Mouse (Mus musculus): ENCODE measurements around the gene Mns1. TPM values are rescaled to one million over a fixed set of nuclear protein-coding genes. Genes with fewer than 3 reads are reported as not detected.
"Not testable (repeated sequence)": the region's sequence is repeated elsewhere in the genome, so short reads cannot be mapped to it uniquely, and the experiment has no call there.

Mns1 gene
- 59.4 and 83.2 TPM in 2 replicates for total RNA-seq (2015)
- total RNA-seq (2017), result 89.7 and 128 TPM in 2 replicates

DNA sequence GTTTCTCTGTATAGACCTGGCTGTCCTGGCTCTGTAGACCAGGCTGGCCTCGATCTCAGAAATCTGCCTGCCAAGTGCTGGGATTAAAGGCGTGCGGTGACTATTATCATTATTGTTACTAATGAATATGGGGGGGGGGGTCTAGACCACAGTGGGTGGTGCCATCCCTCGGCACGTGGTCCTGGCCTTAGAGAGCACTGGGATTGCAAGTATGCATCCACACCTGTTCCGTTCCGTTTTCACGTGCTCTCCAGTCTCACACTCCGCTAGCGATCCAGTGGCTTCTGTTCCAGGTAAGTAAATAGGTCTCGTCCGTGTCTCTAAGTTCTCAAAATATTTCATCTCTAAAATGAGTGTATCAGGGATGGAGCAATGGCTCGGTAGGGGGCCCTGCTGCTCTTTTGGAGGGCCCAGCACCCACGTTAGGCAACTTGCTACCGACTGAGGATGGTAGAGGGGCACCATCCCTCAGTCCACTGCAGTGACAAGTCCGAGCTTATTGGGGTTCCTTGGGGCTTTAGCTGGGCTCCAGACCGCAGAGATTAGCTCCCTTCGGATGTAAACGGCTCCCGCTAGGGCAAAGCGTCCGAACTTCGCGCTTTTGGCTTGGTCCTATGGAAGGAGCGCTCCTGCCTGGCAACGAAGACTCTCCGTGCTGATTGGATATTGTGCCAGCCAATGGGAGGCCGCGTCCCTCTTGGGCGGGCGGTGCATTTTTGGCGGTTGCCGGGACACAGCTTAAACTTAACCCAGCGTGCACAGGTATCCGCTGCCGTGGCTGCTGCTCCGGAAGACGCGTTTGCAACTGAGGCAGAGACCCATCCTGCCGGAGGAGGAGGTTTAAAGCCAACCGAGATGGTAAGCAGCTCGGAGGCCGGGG, at the start of gene Mns1:
Gene Mns1 (plus strand): TSS at position 190 of the 880 bp plus-strand sequence.
- ATAC-seq (replicated peaks; ENCODE audit: poor library complexity), result peak; percentile 84

GRCm38 (mm10) chr9:72388934-72389333, 48.9 kb upstream of the Mns1 start:
- ATAC-seq (replicated peaks; ENCODE audit: poor library complexity), result no peak

GRCm38 (mm10) chr9:72389431-72390002, 48.3 kb upstream of the Mns1 start:
- ATAC-seq (replicated peaks; ENCODE audit: poor library complexity), result no peak

DNA sequence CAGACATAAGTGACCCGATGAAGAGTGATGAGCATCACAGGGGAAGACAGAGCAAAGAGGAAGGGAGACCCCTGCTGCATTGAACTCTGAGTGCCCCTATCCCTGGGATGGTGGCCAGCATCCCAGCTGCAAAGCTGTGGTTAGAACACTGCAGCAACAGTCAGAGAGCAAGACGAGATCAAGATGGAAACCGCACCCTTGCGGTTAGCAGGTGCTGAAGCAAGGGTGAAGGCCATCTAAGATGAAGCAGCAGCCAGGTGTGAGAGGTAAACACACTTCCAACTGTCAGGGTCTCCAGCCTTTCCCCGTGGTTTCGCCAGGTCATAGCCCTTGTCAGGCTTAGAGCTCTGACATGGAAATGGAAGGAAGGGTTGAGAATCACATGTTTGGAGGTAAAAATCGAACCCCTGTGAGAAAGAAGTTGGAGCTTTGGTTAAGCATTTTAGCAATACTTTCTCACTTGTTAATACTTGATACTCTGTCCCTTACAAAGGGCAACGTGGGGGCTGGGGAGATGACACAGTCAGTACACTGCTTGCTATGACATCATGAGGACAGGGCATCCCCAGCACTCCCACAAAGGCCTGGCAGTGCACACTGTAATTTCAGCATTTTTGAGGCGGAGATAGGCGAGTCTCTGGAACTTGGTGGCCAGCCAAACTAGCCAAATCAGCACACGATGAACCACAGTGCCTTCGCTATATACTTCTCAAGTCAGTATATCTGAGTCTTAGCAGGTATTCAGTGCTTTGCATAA, 47.3 kb upstream of the Mns1 start:
- 0 out of 2 replicates have a peak, but pooled peaks have one; percentile 20 for ATAC-seq (replicated peaks; ENCODE audit: poor library complexity)

DNA sequence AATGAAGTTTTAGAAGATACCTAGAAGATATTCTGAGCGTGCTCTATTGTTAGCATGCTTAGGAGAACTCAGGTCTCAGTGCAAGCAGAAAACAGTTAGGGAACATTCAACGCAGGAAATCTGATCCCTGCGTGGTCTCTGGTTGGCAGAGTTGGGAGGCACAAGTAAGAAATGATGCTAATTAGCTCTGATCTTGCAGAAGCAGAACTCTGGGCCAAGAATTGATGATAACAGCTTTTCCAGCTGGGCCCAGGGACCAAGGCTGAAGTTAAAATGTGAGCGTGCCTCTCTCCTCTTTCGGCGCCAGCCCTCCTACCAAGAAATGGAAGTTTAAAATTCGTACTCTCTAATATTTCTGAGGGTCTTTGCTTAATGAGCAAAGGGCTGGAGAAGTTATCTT, 45.1 kb upstream of the Mns1 start:
- ATAC-seq (replicated peaks; ENCODE audit: poor library complexity), result no peak

GRCm38 (mm10) chr9:72393238-72393637, 44.6 kb upstream of the Mns1 start:
- no peak for ATAC-seq (replicated peaks; ENCODE audit: poor library complexity)

- no peak for ATAC-seq (replicated peaks; ENCODE audit: poor library complexity)
Measured at GRCm38 (mm10) chr9:72393869-72394341, 43.9 kb upstream of the Mns1 start.

GRCm38 (mm10) chr9:72400121-72400520, 37.7 kb upstream of the Mns1 start:
- no peak for ATAC-seq (replicated peaks; ENCODE audit: poor library complexity)

DNA sequence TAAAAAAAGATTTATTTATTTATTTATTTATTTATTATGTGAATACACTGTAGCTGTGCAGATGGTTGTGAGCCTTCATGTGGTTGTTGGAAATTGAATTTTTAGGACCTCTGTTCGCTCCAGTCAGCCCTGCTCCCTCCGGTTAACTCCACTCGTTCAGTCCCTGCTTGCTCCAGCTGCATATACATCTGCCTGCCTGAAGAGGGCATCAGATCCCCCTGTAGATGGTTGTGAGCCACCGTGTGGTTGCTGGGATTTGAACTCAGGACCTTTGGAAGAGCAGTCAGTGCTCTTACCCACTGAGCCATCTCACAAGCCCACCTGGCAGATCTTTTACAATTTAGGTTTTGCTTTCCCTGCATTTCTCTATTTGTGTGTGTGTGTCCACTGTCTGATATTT, 36.0 kb upstream of the Mns1 start:
- not testable (repeated sequence) for ATAC-seq (replicated peaks; ENCODE audit: poor library complexity)

- ATAC-seq (replicated peaks; ENCODE audit: poor library complexity), result no peak
Measured at GRCm38 (mm10) chr9:72403421-72403820, 34.4 kb upstream of the Mns1 start.

- ATAC-seq (replicated peaks; ENCODE audit: poor library complexity), result no peak
Measured at GRCm38 (mm10) chr9:72404446-72404845, 33.4 kb upstream of the Mns1 start.

DNA sequence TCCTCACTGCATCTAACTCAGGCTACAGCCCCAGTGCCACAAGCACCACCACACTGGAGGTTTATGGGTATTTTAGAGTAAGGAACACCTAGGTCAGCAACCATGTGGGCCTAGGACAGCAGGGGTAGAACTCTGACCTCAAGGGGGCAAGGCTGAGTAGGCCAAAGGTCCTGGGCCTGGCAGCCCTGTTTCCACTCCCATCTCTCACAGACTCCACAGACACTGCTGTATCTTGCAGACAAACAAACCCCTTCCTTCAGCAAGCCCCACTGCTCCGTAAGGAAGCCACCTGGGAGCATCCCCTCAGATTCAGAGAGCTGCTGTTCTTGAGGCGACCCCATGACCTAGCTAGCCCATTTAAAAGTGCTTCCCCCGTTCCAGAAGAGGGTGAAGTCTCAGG, 32.9 kb upstream of the Mns1 start:
- ATAC-seq (replicated peaks; ENCODE audit: poor library complexity), result no peak

DNA sequence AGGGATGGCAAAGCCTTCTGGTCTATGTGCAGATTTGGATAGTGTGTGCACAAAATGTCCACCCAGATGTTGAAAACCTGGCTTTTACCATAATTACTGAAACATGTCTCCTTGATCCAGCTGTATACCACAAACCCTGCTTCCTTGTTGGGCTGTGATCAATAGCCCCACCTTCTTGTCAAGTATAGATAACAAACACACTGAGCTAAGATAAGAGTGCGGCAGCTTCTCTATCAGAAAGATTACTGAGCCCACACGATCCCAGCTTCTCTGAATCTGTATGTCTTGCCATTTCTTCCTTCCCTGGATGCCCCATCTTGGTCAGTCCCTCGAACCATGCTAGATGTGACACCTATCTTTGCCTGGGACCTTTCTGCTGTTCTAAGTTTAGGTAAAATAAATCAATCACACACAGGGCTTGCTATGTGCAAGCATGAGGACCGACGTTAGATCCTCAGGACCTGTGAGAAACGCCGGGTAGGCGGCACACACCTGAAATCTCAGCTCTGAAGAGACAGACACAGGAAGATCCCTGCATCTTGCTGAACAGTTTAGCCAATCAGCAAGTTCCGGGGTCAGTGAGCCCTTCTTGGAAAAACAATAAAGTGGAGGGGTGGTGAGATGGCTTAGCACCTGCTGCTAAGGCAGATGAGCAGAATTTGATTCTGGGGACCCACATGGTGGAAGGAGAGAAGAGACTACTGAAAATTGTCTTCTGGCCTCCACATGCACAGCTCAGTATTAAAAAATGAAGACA, 31.8 kb upstream of the Mns1 start:
- ATAC-seq (replicated peaks; ENCODE audit: poor library complexity), result no peak

- peak; percentile 76 for ATAC-seq (replicated peaks; ENCODE audit: poor library complexity)
Measured at GRCm38 (mm10) chr9:72408131-72408586, 29.7 kb upstream of the Mns1 start.

DNA sequence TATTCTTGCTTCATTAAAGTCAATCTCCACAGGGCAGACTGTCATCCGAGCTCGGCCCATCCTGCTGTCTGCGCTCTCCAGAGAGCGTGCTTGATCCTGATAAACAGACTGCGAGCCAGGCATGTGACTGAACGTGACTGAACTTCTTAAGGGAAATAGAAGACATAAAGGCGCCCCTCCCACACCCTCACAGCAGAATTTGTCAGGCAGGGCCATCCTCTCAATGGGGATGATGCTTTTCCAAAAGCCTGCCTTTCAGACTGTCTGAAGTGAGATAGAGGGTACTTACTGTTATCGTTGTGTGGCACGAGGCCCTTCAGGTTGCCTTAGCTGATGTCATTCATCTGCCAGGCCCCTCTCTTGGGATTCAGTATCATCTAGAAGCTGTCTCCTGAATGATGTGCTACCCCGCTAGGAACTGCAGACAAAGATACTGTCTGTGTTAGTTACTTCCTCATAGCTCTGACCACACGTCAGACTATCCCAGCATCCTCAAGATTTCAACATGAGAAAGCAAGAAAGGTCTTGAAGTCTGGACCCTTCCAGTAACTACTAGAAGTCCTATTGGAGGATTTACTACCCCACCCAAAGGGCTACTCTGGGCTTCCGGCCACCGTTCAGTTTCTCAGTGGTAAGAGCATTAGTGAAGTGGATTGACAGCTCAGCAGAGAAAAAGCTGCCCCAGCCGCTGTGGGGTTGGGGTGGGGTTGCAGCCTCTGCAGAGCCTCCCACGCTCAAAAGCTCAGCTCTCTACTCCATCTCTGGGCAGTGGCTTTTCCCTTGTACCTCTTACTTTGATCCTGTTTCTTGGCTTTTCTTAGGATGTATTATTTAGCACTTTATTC, 28.2 kb upstream of the Mns1 start:
- ATAC-seq (replicated peaks; ENCODE audit: poor library complexity), result peak; percentile 81

- no peak for ATAC-seq (replicated peaks; ENCODE audit: poor library complexity)
Measured at GRCm38 (mm10) chr9:72411746-72412145, 26.1 kb upstream of the Mns1 start.

GRCm38 (mm10) chr9:72418443-72418842, 19.4 kb upstream of the Mns1 start:
- no peak for ATAC-seq (replicated peaks; ENCODE audit: poor library complexity)

DNA sequence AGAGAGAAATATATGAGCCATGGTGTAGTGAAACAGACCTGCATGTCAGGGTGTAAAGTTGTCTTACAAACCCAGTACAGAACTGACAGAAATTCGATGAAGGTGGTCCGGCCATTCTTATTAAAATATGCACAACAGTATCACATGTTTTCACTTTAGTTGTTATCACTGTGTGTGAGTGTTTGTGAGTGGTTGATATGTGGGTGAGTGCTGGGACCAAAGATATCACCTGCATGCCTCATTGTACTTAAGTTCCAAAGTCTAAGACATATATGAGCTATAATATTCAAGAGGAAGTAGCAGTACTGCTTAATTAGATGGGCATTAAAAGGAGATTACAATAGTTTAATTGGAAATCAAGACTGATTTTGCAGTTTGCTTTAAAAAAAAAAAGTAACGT, 17.3 kb upstream of the Mns1 start:
- ATAC-seq (replicated peaks; ENCODE audit: poor library complexity), result no peak

DNA sequence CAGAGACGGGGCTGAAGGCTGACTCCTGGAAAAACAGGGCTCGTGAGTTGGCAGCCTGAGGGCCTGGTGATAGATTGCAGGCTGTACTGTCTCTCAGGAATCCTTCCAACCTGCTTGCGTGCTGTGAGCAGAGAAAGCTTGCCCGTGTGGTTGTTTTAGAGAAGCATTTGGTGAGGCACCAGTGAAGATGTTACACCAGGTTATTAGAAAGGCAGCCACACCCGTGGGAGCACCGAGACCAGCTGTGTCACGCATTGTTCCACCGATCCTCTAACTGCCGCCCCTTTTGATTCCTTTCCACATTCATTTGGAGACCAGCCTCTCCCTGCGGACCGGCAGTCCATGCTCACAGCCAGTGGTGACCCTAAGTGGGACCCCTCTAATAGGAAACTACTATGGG, 15.5 kb upstream of the Mns1 start:
- no peak for ATAC-seq (replicated peaks; ENCODE audit: poor library complexity)

DNA sequence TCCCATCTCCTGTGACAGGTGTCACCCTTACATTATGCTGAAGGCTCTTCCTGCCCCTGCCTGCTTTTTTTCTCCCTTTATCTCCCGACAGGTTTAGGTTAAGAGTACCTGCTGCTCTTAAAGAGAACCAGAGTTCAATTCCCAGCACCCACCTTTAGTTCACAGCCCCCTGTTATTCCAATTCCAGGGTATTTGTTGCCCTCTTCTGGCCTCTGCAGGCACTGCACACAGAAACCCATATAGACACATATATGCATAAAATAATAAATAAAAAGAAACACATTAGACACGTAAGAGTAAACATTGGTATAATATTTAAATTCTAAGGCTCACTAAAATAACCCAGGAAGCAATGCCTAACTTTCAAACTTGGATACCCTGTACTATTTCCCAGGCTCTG, 15.1 kb upstream of the Mns1 start:
- ATAC-seq (replicated peaks; ENCODE audit: poor library complexity), result no peak

Data from megakaryocyte progenitor cell, adult 5-6 weeks (primary cell).